Mouse (Mus musculus) stomach, postnatal 0 days (tissue): ENCODE data around the gene Mrtfa. TPM values are rescaled to one million over a fixed set of nuclear protein-coding genes. Genes with fewer than 3 reads are reported as not detected.

ENCODE experiments used
- ATAC-seq: fragments of 200-750 bp; cut with Nextera tagmentation; 2 replicates; pipeline ENCODE4 v1.8.0; 2017; ENCODE audit not compliant: low FRiP score, low TSS enrichment
- DNase-seq: peaks from one replicate; pipeline ENCODE4 v3.0.0-alpha.2; 2016; ENCODE audit warnings: low spot score
- H3K27ac ChIP-seq: fragments of 300-500 bp; sonication (generic); replicated peaks from 2 replicates; pipeline ENCODE4 v1.5.1; 2014; ENCODE audit warnings: mild to moderate bottlenecking, control low read depth
- H3K27me3 ChIP-seq: fragments of 300-500 bp; sonication (generic); 2 replicates; pipeline ENCODE4 v1.6.1; 2014; ENCODE audit warnings: low read length; ENCODE audit not compliant: control insufficient read depth, insufficient read depth
- H3K36me3 ChIP-seq: fragments of 300-500 bp; sonication (generic); 2 replicates; pipeline ENCODE4 v1.6.1; 2014; ENCODE audit warnings: low read length, mixed read lengths; ENCODE audit not compliant: control insufficient read depth, insufficient read depth
- H3K4me1 ChIP-seq: fragments of 300-500 bp; sonication (generic); replicated peaks from 2 replicates; pipeline ENCODE4 v1.6.1; 2014; ENCODE audit warnings: antibody characterized with exemption; ENCODE audit not compliant: control insufficient read depth, insufficient read depth
- H3K4me2 ChIP-seq: fragments of 300-500 bp; sonication (generic); replicated peaks from 2 replicates; pipeline ENCODE4 v1.6.1; 2014; ENCODE audit warnings: low read depth, mild to moderate bottlenecking, control low read depth, moderate library complexity
- H3K4me3 ChIP-seq: fragments of 300-500 bp; sonication (generic); 2 replicates; pipeline ENCODE4 v1.5.1; 2014; ENCODE audit warnings: low read depth, low read length, control low read depth
- H3K9ac ChIP-seq: fragments of 300-500 bp; sonication (generic); 2 replicates; pipeline ENCODE4 v1.6.1; 2014; ENCODE audit warnings: mild to moderate bottlenecking, low read length, control low read depth, mixed read lengths
- H3K9me3 ChIP-seq: fragments of 300-500 bp; sonication (generic); 2 replicates; pipeline ENCODE4 v1.6.1; 2016; ENCODE audit warnings: low read length; ENCODE audit not compliant: control insufficient read depth
- CTCF ChIP-seq: IDR thresholded peaks from 2 replicates; pipeline ENCODE4 v1.5.1; 2016; ENCODE audit warnings: antibody characterized with exemption, low read depth, mild to moderate bottlenecking, moderate library complexity
- EP300 ChIP-seq: optimal IDR thresholded peaks from 2 replicates; pipeline ENCODE3; 2016; ENCODE audit warnings: antibody characterized with exemption
- WGBS: fragments of 180-500 bp; shearing (Covaris S2); extraction: QIAGEN DNeasy Blood & Tissue Kit; methylation state at CpG from one replicate; pipeline ENCODE4 v1.1.7; 2014; 5-methylcytosine and 5-hydroxymethylcytosine counted together
- polyA plus RNA-seq: library from polyadenylated mRNA; unstranded; fragments of >200 nt; fragmentation: Nextera tagmentation; extraction: Ambion mirVana; gene quantifications from 2 replicates; pipeline ENCODE4 v1.2.1, GENCODE M21; 2015

Gene Mrtfa
- polyA plus RNA-seq, 1 experiment from 2014 or later = 12.6 TPM

- no peak for ATAC-seq
Measured at GRCm38 (mm10) chr15:81104585-81105259, 85.8 kb downstream of the Mrtfa start.

GRCm38 (mm10) chr15:81103500-81103899 is 87.1 kb downstream of the Mrtfa start:
- no peak overlapping the region for H3K27ac ChIP-seq
- H3K27me3 ChIP-seq = no peaks in the 10 kb centered on the region
- no peak overlapping the region for H3K4me2 ChIP-seq
- H3K4me1 ChIP-seq = no peaks in the 10 kb centered on the region
- 73% methylated on average over 3 of the region's 3 CpGs for whole genome bisulfite sequencing
- no peak overlapping the region for H3K9ac ChIP-seq
- ATAC-seq (no peak), DNase-seq (no peak)
- no peaks in the 10 kb centered on the region for H3K36me3 ChIP-seq
- H3K4me3 ChIP-seq = no peak overlapping the region
- H3K9me3 ChIP-seq = no peaks in the 10 kb centered on the region
- TF ChIP-seq EP300 (no peak), CTCF (no peak)

More at GRCm38 (mm10) chr15:81104585-81105259, 85.8 kb downstream of the Mrtfa start:
- Histone ChIP-seq H3K9ac (no peak overlapping the region), H3K27me3 (no peaks in the 10 kb centered on the region), H3K4me2 (peak overlapping the region; percentile 24), H3K4me3 (peak overlapping the region; percentile 6; the same call in 1 of the 2 replicates), H3K27ac (no peak overlapping the region), H3K9me3 (no peaks in the 10 kb centered on the region), H3K36me3 (no peaks in the 10 kb centered on the region), H3K4me1 (no peaks in the 10 kb centered on the region; the same call in 1 of the 2 replicates)
- 49% methylated on average over 13 of the region's 13 CpGs for WGBS
- TF ChIP-seq CTCF = no peak
- DNase-seq = no peak

DNA sequence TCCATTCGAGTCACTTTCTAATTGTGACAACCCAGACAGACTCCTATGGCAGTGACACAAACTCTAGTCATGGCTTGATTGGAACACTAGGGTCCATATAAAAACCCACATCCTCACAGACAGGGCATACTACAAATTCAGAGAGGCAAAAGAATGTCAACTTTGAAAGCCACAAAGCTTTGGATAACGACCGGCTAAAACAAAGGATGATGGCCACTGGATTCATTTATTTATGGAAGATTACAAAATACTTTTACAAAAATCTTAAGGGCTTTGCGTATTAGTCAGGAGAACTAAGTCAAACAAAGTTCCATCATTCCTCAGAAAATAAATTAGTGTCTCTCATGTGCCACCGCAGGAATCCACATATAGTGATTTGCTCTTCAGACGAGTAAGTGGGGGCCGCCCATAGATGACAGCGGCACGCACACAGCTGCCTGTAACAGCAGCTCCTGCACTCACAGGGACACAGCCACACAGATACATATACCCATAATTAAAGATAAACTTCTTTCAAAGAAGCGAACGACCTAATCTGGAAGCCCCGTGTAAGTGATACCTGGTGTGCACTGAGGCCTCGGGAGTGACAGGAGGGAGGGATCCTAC is 88.2 kb downstream of the Mrtfa start:
- Histone ChIP-seq H3K4me1 (no peaks in the 10 kb centered on the region), H3K27me3 (no peaks in the 10 kb centered on the region), H3K4me3 (no peak overlapping the region), H3K9me3 (no peaks in the 10 kb centered on the region), H3K36me3 (no peaks in the 10 kb centered on the region), H3K4me2 (0 out of 2 replicates have a peak overlapping the region, but pooled peaks have one; percentile 9), H3K27ac (no peak overlapping the region), H3K9ac (no peak overlapping the region)
- DNase-seq (no peak), ATAC-seq (no peak)
- no peak for TF ChIP-seq EP300
- no peak for TF ChIP-seq CTCF
- 60% methylated on average over 13 of the region's 13 CpGs for WGBS

GRCm38 (mm10) chr15:81101316-81101715 is 89.2 kb downstream of the Mrtfa start:
- H3K9me3 ChIP-seq = no peaks in the 10 kb centered on the region
- no peaks in the 10 kb centered on the region for H3K27me3 ChIP-seq
- WGBS = 53% methylated on average over 5 of the region's 5 CpGs
- H3K4me1 ChIP-seq = no peaks in the 10 kb centered on the region
- H3K9ac ChIP-seq = no peak overlapping the region
- TF ChIP-seq CTCF (no peak), EP300 (no peak)
- H3K27ac ChIP-seq = no peak overlapping the region
- no peak overlapping the region for H3K4me3 ChIP-seq
- H3K4me2 ChIP-seq = no peak overlapping the region
- ATAC-seq (no peak), DNase-seq (no peak)
- H3K36me3 ChIP-seq = no peaks in the 10 kb centered on the region

DNA sequence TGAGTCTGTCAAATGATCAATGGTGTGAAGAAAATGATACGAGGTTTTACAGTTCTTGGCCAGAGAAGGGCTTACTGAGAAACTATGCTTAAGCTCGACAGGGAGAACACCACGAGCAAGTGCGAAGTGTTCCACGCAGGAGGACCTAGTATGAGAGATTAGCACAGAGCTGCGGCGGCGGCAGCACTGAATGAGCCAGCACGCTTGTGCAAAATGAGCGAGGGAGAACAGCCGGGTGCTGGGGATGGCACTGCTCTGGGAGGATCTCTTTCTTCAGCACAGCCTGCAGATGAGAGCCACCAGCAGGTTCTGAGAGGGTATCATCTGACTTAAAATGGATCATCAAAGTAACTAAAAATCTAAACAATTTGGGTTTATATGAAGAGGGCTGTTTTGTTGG is 91.3 kb downstream of the Mrtfa start:
- WGBS = 83% methylated on average over 11 of the region's 11 CpGs
- Histone ChIP-seq H3K4me1 (no peaks in the 10 kb centered on the region; the same call in 1 of the 2 replicates), H3K36me3 (no peaks in the 10 kb centered on the region), H3K4me2 (no peak overlapping the region), H3K4me3 (no peak overlapping the region), H3K27ac (no peak overlapping the region), H3K27me3 (no peaks in the 10 kb centered on the region), H3K9me3 (no peaks in the 10 kb centered on the region), H3K9ac (no peak overlapping the region)
- DNase-seq (no peak), ATAC-seq (no peak)
- no peak for TF ChIP-seq EP300
- no peak for TF ChIP-seq CTCF

DNA sequence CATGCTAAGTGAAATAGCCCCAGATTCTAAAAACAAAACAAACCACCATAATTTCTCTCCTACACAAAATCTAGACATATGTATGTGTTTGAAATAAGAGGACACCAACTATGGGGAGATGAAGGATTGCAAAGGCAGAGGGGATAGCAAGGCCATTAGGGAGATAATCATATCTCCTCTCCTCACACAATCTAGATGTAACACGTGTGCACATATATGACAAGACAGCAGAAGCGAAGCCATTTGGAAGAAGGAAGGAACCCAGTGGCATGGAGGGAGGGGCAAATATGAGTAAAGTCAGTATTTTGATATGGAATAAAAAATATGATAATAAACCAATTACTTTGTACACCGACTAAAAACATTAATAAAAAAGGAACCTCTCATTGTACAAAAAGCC is 91.9 kb downstream of the Mrtfa start:
- Histone ChIP-seq H3K9ac (no peak overlapping the region), H3K9me3 (no peaks in the 10 kb centered on the region), H3K4me1 (no peaks in the 10 kb centered on the region; the same call in 1 of the 2 replicates), H3K4me2 (no peak overlapping the region), H3K4me3 (no peak overlapping the region), H3K27ac (no peak overlapping the region), H3K36me3 (no peaks in the 10 kb centered on the region), H3K27me3 (no peaks in the 10 kb centered on the region)
- no peak for DNase-seq
- TF ChIP-seq CTCF (no peak), EP300 (no peak)
- 92% methylated on average over 3 of the region's 3 CpGs for WGBS
- no peak for ATAC-seq
